Mouse (Mus musculus) heart, adult 2 months (tissue): ENCODE measurements around the gene Tango6.

Experiments used
- CTCF ChIP-seq: fragments of 200-600 bp; IDR thresholded peaks from 2 replicates; pipeline ENCODE4 v1.8.1; 2022; ENCODE audit warnings: antibody characterized with exemption, mild to moderate bottlenecking, moderate library complexity
- EP300 ChIP-seq: fragments of 200-500 bp; IDR thresholded peaks from 2 replicates; pipeline ENCODE4 v1.6.1; 2011; ENCODE audit warnings: low read depth, low read length, control low read depth; ENCODE audit not compliant: insufficient read depth
- POLR2A ChIP-seq: fragments of 200-500 bp; IDR thresholded peaks from 2 replicates; pipeline ENCODE4 v1.6.1; 2011; ENCODE audit warnings: mild to moderate bottlenecking, low read depth, low read length, control low read depth; ENCODE audit not compliant: insufficient read depth

GRCm38 (mm10) chr8:106733703-106734102 lies 50.8 kb downstream of the Tango6 start:
- TF ChIP-seq POLR2A = no peak
- TF ChIP-seq CTCF = no peak
- no peak for TF ChIP-seq EP300
